Mouse (Mus musculus) G1E (cell line): ENCODE results near the gene Chchd1.

ENCODE experiments used
- CTCF ChIP-seq: IDR thresholded peaks from 2 replicates; pipeline ENCODE4 v1.5.1; 2012; ENCODE audit warnings: low read depth, low read length, inconsistent platforms, mixed read lengths
- GATA1 ChIP-seq: IDR thresholded peaks from 2 replicates; pipeline ENCODE4 v1.6.1; 2012; ENCODE audit warnings: borderline replicate concordance, low read length, inconsistent platforms, mixed read lengths
- GATA2 ChIP-seq: IDR thresholded peaks from 2 replicates; pipeline ENCODE4 v1.6.1; 2012; ENCODE audit warnings: low read depth, low read length, inconsistent platforms, borderline replicate concordance
- POLR2AphosphoS5 ChIP-seq: IDR thresholded peaks from 2 replicates; pipeline ENCODE4 v1.6.1; 2012; ENCODE audit warnings: low read depth, low read length, inconsistent platforms; ENCODE audit not compliant: insufficient replicate concordance

- TF ChIP-seq CTCF: no peak
- TF ChIP-seq GATA1: no peak
- no peak for TF ChIP-seq GATA2
- no peak for TF ChIP-seq POLR2AphosphoS5
Measured at GRCm38 (mm10) chr14:20682498-20682897, 20.3 kb upstream of the Chchd1 start.
